Mouse (Mus musculus): Measurements from ENCODE around the gene Bcl11b.

- TF ChIP-seq CTCF (IDR thresholded peaks at IDR 0.05; ENCODE audit: extremely low read depth, insufficient read depth, insufficient read length, insufficient replicate concordance) (no peak), POLR2A (IDR thresholded peaks at IDR 0.05; ENCODE audit: low read depth, low read length) (no peak)
Measured at GRCm38 (mm10) chr12:107924696-107925095, 78.7 kb downstream of the Bcl11b start.

Measured in spleen, adult 2 months (tissue).